Mouse (Mus musculus) heart, embryonic 11.5 days (tissue): Measurements from ENCODE around the gene March7. TPM values are rescaled to one million over a fixed set of nuclear protein-coding genes. Genes with fewer than 3 reads are reported as not detected.
A peak's percentile ranks its signal among the peaks of the same experiment; 100 is the strongest.

Experiments used
- ATAC-seq: fragments of 200-750 bp; cut with Nextera tagmentation; replicated peaks from 2 replicates; pipeline ENCODE4 v1.8.0; 2017; ENCODE audit warnings: moderate library complexity; ENCODE audit not compliant: insufficient number of reproducible peaks, low FRiP score, low TSS enrichment
- H3K27ac ChIP-seq: fragments of 300-500 bp; sonication (generic); 2 replicates; pipeline ENCODE4 v1.5.1; 2014; ENCODE audit warnings: mild to moderate bottlenecking, low read depth, low read length
- H3K27me3 ChIP-seq: fragments of 300-500 bp; sonication (generic); 2 replicates; pipeline ENCODE4 v1.6.1; 2014; ENCODE audit warnings: mild to moderate bottlenecking, low read length, mixed read lengths; ENCODE audit not compliant: control insufficient read depth, insufficient read depth
- H3K36me3 ChIP-seq: fragments of 300-500 bp; sonication (generic); 2 replicates; pipeline ENCODE4 v1.6.1; 2014; ENCODE audit warnings: mild to moderate bottlenecking, low read length, moderate library complexity, mixed read lengths; ENCODE audit not compliant: control insufficient read depth, insufficient read depth
- H3K4me1 ChIP-seq: fragments of 300-500 bp; sonication (generic); 2 replicates; pipeline ENCODE4 v1.6.1; 2014; ENCODE audit warnings: low read length; ENCODE audit not compliant: control insufficient read depth, insufficient read depth
- H3K4me2 ChIP-seq: fragments of 300-500 bp; sonication (generic); 2 replicates; pipeline ENCODE4 v1.6.1; 2014; ENCODE audit warnings: mild to moderate bottlenecking, moderate library complexity
- H3K4me3 ChIP-seq: fragments of 300-500 bp; sonication (generic); 2 replicates; pipeline ENCODE4 v1.5.1; 2014; ENCODE audit warnings: low read depth, low read length
- H3K9ac ChIP-seq: fragments of 300-500 bp; sonication (generic); 2 replicates; pipeline ENCODE4 v1.6.1; 2014; ENCODE audit warnings: mild to moderate bottlenecking, low read depth, low read length, moderate library complexity
- H3K9me3 ChIP-seq: fragments of 300-500 bp; sonication (generic); replicated peaks from 2 replicates; pipeline ENCODE4 v1.6.1; 2016; ENCODE audit warnings: low read length; ENCODE audit not compliant: control insufficient read depth
- WGBS: fragments of 180-500 bp; shearing (Covaris S2); extraction: QIAGEN DNeasy Blood & Tissue Kit; methylation state at CpG from one replicate; pipeline ENCODE4 v1.1.7; 2014; ENCODE audit not compliant: insufficient replicate concordance; 5-methylcytosine and 5-hydroxymethylcytosine counted together
- polyA plus RNA-seq: library from polyadenylated mRNA; unstranded; fragments of >200 nt; fragmentation: Nextera tagmentation; extraction: Ambion mirVana; gene quantifications from 2 replicates; pipeline ENCODE4 v1.2.1, GENCODE M21; 2014

The March7 gene
- polyA plus RNA-seq, 1 experiment from 2014 or later = 62.6 TPM

DNA sequence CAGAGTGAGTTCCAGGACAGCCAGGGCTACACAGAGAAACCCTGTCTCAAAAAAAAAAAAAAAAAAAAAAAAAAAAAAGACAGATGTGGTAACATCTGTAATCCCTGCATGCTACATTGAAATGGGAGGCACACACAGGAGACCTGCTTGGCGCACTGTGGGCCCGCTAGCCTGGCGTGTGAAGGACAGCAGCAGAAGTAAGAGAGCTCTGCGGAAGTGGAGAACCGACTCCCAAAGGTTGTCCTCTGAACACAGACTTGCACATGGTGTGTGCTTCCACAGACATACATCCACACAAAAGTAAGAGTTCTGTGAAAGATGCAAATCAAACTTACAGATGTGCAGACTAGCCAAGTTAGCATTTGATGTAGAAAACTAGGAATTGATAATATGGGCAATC, 49.5 kb downstream of the March7 start:
- Histone ChIP-seq H3K4me2 (no peak overlapping the region), H3K36me3 (peaks cover 3% of the 10 kb centered on the region; the same call in 1 of the 2 replicates), H3K9ac (no peak overlapping the region), H3K4me3 (no peak overlapping the region), H3K27me3 (no peaks in the 10 kb centered on the region), H3K27ac (no peak overlapping the region), H3K4me1 (no peaks in the 10 kb centered on the region), H3K9me3 (no peaks in the 10 kb centered on the region)
- 97% methylated on average over 5 of the region's 5 CpGs for WGBS
- no peak for ATAC-seq

DNA sequence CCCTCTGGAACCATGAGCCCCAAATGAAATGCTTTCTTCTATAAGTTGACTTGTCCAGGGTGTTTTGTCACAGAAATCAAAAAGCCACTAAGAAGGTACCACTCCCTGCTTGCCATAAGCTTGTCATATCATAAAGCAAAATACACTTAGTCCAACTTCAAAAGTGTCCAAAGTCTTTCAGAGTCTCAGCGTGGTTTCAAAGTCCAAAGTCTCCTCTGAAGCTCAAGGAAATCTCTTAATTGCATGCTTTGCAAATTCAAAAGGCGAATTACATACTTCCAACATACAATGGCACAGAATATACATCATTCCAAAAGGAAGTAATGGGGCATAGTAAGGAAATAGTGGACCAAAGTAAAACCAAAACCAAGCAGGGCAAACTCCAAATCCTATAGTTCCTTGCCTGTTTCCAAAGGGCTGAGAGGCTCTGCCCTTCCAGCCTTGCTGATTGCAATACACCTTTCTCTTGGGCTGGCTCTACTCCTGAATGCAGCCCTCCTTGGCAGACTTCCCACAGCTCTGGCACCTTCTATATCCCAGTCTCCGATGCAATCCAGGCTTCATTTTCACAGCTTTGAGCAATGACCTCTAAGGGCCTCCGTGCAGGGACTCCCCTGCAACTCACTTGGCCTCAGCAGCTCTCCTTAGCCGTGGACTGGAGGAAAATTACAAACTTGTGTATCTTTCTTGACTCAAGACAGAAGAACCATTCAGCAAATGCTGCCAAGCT, 51.1 kb downstream of the March7 start:
- 82% methylated on average over 5 of the region's 5 CpGs for WGBS
- ATAC-seq = no peak
- Histone ChIP-seq H3K4me2 (no peak overlapping the region), H3K9ac (no peak overlapping the region), H3K27ac (no peak overlapping the region), H3K4me3 (no peak overlapping the region), H3K36me3 (no peaks in the 10 kb centered on the region), H3K4me1 (no peaks in the 10 kb centered on the region), H3K27me3 (no peaks in the 10 kb centered on the region), H3K9me3 (no peaks in the 10 kb centered on the region)

DNA sequence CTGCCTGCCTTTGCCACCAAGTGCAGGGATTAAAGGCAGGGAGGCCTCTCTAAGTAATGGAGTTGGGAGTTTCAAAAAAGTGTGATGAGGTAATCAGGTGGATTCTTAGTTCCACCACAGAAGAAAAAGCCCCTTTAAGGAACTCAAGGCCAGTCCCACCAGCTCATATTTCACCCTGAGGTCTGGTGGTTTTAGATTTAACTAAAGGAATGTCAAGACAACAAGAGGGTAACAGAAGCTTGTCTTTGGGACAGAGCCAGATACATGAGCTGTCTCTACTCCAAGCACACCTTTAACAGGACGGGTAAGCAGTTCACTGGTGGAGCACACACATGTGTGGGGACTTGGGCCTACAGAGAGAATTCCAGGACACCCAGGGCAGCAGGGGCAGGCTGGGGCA, 57.9 kb downstream of the March7 start:
- no peak for ATAC-seq
- no peak overlapping the region for H3K4me2 ChIP-seq
- H3K9ac ChIP-seq = no peak overlapping the region
- H3K36me3 ChIP-seq = no peaks in the 10 kb centered on the region
- no peak overlapping the region for H3K4me3 ChIP-seq
- no peak overlapping the region for H3K27ac ChIP-seq
- H3K9me3 ChIP-seq = no peaks in the 10 kb centered on the region
- no peaks in the 10 kb centered on the region for H3K27me3 ChIP-seq
- peaks cover 7% of the 10 kb centered on the region; the same call in 1 of the 2 replicates for H3K4me1 ChIP-seq
- WGBS = 28% methylated on average over 1 of the region's 1 CpGs

DNA sequence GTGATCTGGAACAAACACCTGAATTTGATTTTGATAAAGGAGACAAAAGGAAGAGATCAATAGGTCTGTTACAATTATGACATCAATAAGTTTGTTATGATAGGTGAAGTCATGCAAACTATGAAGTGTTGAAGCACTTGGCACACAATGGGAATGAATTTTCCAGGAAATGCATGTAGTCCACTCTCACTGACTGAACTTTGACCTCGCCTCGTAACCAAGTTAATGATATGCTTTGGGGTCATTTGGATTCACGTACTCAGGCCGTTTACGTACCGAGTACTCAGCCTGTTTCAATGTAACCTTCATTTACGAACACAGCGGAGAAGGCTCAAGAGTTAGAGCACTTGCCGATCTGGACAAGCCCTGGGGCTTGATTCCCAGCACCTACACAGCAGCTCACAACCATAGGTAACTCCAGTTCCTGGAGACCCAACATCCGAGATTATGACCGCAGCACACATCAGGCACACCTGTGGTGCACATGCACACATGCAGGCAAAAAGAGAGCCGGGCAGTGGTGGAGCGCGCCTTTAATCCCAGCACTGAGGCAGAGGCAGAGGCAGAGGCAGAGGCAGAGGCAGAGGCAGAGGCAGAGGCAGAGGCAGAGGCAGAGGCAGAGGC, 60.3 kb downstream of the March7 start:
- WGBS = 92% methylated on average over 14 of the region's 14 CpGs

DNA sequence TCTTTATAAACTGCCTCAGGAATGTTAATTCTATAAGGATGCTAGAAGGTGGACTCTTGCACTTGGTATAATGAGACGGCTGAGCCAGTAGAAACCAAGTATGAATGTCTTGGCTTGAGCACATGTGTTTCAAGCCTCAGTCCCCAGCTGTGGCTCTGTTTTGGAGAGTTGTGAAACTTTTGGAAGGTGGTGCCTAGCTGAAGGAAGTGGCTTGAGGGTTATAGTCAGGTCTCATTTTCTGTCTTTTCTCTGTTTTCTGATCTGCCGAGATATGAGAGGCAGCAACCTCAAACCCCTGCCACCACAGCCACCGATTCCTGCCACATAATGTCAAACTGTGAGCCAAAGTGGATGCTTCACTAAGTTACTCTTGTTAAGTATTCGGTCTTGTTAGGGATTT, 68.9 kb downstream of the March7 start:
- ATAC-seq = no peak
- H3K4me2 ChIP-seq = no peak overlapping the region
- no peaks in the 10 kb centered on the region; the same call in 1 of the 2 replicates for H3K36me3 ChIP-seq
- 89% methylated on average over 4 of the region's 4 CpGs for WGBS
- no peaks in the 10 kb centered on the region for H3K27me3 ChIP-seq
- H3K27ac ChIP-seq = no peak overlapping the region
- H3K4me3 ChIP-seq = no peak overlapping the region
- H3K9me3 ChIP-seq = no peaks in the 10 kb centered on the region
- peaks cover 3% of the 10 kb centered on the region; the same call in 1 of the 2 replicates for H3K4me1 ChIP-seq
- H3K9ac ChIP-seq = no peak overlapping the region

More for the DNA sequence above, 60.3 kb downstream of the March7 start:
- H3K9me3 ChIP-seq = no peaks in the 10 kb centered on the region
- H3K4me3 ChIP-seq = no peak overlapping the region
- no peaks in the 10 kb centered on the region for H3K27me3 ChIP-seq
- no peak overlapping the region for H3K9ac ChIP-seq
- no peak overlapping the region for H3K4me2 ChIP-seq
- no peak for ATAC-seq
- no peak overlapping the region for H3K27ac ChIP-seq
- H3K36me3 ChIP-seq = no peaks in the 10 kb centered on the region; the same call in 1 of the 2 replicates
- H3K4me1 ChIP-seq = peaks cover 7% of the 10 kb centered on the region; the same call in 1 of the 2 replicates

DNA sequence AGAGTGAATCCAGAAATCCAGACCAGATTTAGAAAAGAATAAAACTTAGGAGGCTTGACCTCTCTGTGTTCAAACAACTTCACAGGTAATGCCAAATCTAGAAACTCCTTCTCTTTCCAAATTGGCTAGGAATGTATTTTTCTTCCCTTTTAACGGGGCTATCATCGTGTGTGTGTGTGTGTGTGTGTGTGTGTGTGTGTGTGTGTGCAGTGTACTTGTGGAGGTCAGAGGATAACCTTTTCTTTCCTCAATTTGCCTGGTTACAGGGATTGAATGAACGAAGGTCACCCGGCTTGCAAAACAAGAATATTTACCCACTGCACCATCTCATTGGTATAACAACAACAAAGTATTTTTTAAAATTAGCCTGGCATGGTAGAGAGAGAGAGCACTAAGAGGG, 72.9 kb downstream of the March7 start:
- H3K36me3 ChIP-seq = no peaks in the 10 kb centered on the region
- H3K27ac ChIP-seq = no peak overlapping the region
- H3K27me3 ChIP-seq = no peaks in the 10 kb centered on the region
- H3K9me3 ChIP-seq = no peaks in the 10 kb centered on the region
- H3K4me1 ChIP-seq = peaks cover 3% of the 10 kb centered on the region; the same call in 1 of the 2 replicates
- no peak overlapping the region for H3K4me3 ChIP-seq
- WGBS = 72% methylated on average over 4 of the region's 4 CpGs
- H3K4me2 ChIP-seq = peak overlapping the region; percentile 86
- no peak overlapping the region for H3K9ac ChIP-seq
- no peak for ATAC-seq

DNA sequence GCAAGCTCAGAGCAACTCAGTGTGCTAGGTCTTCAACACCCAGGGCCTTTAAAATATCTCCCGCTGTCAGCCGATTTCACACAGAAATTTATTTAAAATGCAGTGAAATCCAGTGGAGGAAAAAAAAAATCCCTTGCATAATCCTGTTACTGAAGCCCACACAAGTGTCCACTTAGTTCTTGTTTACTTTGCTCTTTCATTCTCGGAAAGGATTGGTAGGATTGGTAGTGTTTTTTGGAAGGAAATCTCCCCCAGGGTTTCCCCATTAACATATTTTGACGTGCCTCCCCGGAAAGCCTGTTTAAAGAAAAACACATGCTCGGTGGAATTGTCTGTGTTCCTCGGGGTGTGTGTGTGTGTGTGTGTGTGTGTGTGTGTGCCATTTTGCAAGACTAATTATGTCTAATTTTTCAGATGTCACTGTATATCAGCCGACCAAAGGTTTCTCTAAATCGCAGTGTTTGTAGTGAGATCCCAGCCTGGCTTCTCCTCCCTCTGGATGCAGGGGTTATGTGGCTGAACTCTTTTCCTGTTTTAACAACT, 73.6 kb downstream of the March7 start:
- peak overlapping the region; percentile 86 for H3K4me2 ChIP-seq
- no peak for ATAC-seq
- WGBS = 14% methylated on average over 9 of the region's 9 CpGs

DNA sequence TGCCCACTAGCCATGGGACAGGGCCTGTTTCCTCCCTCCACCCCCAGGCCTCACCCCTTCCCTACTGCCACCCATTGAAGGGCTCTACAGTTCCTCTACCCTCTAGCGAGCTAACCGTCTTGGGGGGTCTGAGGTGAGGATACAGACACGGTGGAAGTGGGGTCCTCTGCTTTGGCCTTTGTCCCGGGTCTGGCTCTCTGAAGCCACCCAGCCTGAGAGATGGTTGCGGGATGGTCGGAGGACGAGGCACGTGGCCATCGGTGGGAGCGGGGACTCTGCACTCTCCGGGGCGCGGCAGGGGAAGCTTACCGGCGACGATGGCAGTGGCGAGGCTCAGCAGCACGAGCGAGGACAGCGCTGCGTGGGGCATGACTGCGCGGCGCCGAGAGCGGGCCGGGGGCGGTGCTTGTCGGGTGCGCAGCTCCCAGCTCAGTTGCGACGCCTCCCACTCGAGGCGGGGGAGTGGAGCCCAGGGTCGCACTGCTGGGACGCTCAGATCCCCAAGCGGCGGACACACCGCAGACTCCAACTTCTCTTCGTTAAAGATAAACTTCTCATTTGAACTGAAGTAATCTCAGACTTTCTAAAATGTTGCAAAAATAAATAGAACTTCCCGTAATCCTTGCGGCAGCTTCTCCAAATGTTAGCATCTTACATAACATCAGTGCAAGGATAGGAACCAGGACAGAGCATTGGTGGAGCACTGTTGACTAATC, 74.2 kb downstream of the March7 start:
- Histone ChIP-seq H3K4me2 (peak overlapping the region; percentile 86), H3K4me3 (peak overlapping the region; percentile 55), H3K4me1 (peaks cover 3% of the 10 kb centered on the region; the same call in 1 of the 2 replicates), H3K9ac (peak overlapping the region; percentile 71), H3K36me3 (no peaks in the 10 kb centered on the region), H3K27ac (no peak overlapping the region), H3K9me3 (no peaks in the 10 kb centered on the region), H3K27me3 (no peaks in the 10 kb centered on the region)
- peak; percentile 77; the same call in 1 of the 2 replicates for ATAC-seq
- under 1% methylated on average over 42 of the region's 42 CpGs for WGBS

More for the DNA sequence above, 73.6 kb downstream of the March7 start:
- Histone ChIP-seq H3K4me1 (peaks cover 3% of the 10 kb centered on the region; the same call in 1 of the 2 replicates), H3K27me3 (no peaks in the 10 kb centered on the region), H3K9ac (peak overlapping the region; percentile 71; the same call in 1 of the 2 replicates), H3K36me3 (no peaks in the 10 kb centered on the region), H3K9me3 (no peaks in the 10 kb centered on the region), H3K4me3 (peak overlapping the region; percentile 55), H3K27ac (no peak overlapping the region)
